Comparison of ENCODE assay signal across 11 mouse cellular contexts in genomic region chr13:83880305-83880704, GRCm38 (mm10).
A peak's percentile ranks its signal among the peaks of the same experiment; 100 is the strongest.
DNase-seq lines count a peak whose midpoint lies in the region; ATAC-seq and TF ChIP-seq lines count a peak whose summit lies in the region.
"Had no signal": no experiment of that assay in that cellular context is flagged by ENCODE, and none has a peak within 500 bp of the region (broad histone marks: within the 10 kb centered on the region; RNA-seq: fewer than 3 reads in every experiment).

No protein-coding gene starts in this region.

- H3K27me3 ChIP-seq in embryonic facial prominence, embryonic 15.5 days: no peaks in the 10 kb centered on the region
- no peaks in the 10 kb centered on the region for H3K27me3 ChIP-seq in hindbrain, embryonic 14.5 days (ENCODE audit: control insufficient read depth, insufficient read depth, low read length)
- no peaks in the 10 kb centered on the region for H3K27me3 ChIP-seq in neural tube, embryonic 13.5 days
- H3K27me3 ChIP-seq in kidney, embryonic 16.5 days (ENCODE audit: insufficient read depth, low read length): no peaks in the 10 kb centered on the region

- H3K9me3 ChIP-seq in embryonic facial prominence, embryonic 15.5 days (replicated peaks): no peaks in the 10 kb centered on the region
- H3K9me3 ChIP-seq in hindbrain, embryonic 14.5 days (ENCODE audit: control insufficient read depth, low read length): no peaks in the 10 kb centered on the region
- H3K9me3 ChIP-seq in neural tube, embryonic 13.5 days: no peaks in the 10 kb centered on the region
- no peaks in the 10 kb centered on the region for H3K9me3 ChIP-seq in kidney, embryonic 16.5 days (ENCODE audit: low read length)

- no peak for TF ChIP-seq POLR2A in brain, embryonic 14.5 days (IDR thresholded peaks at IDR 0.05; ENCODE audit: borderline replicate concordance, extremely low read depth, insufficient read depth, insufficient read length, poor library complexity, severe bottlenecking)

- H3K4me1 ChIP-seq in embryonic facial prominence, embryonic 15.5 days: no peaks in the 10 kb centered on the region
- H3K4me1 ChIP-seq in hindbrain, embryonic 14.5 days (replicated peaks; ENCODE audit: control insufficient read depth, insufficient read depth, low read length): 0 out of 2 replicates have a peak, but pooled peaks cover 8% of the 10 kb centered on the region
- peaks cover 19% of the 10 kb centered on the region for H3K4me1 ChIP-seq in neural tube, embryonic 13.5 days (replicated peaks)
- H3K4me1 ChIP-seq in kidney, embryonic 16.5 days (ENCODE audit: insufficient read depth, low read length): no peaks in the 10 kb centered on the region

- no peak overlapping the region for H3K4me3 ChIP-seq in embryonic facial prominence, embryonic 15.5 days (replicated peaks)
- no peak overlapping the region for H3K4me3 ChIP-seq in hindbrain, embryonic 14.5 days (replicated peaks; ENCODE audit: low read length)
- no peak overlapping the region for H3K4me3 ChIP-seq in neural tube, embryonic 13.5 days
- H3K4me3 ChIP-seq in kidney, embryonic 16.5 days (ENCODE audit: low read length): no peak overlapping the region

- no peaks in the 10 kb centered on the region for H3K36me3 ChIP-seq in embryonic facial prominence, embryonic 15.5 days
- no peaks in the 10 kb centered on the region for H3K36me3 ChIP-seq in hindbrain, embryonic 14.5 days (replicated peaks; ENCODE audit: control insufficient read depth, insufficient read depth)
- no peaks in the 10 kb centered on the region for H3K36me3 ChIP-seq in neural tube, embryonic 13.5 days
- H3K36me3 ChIP-seq in kidney, embryonic 16.5 days (ENCODE audit: insufficient read depth, low read length): no peaks in the 10 kb centered on the region

- no peak overlapping the region for H3K4me2 ChIP-seq in embryonic facial prominence, embryonic 15.5 days (replicated peaks)
- no peak overlapping the region for H3K4me2 ChIP-seq in hindbrain, embryonic 14.5 days (replicated peaks)
- no peak overlapping the region for H3K4me2 ChIP-seq in neural tube, embryonic 13.5 days
- H3K4me2 ChIP-seq in kidney, embryonic 16.5 days (replicated peaks; ENCODE audit: low read depth, low read length): no peak overlapping the region
- H3K4me2 ChIP-seq: heart, embryonic 11.5 days had no signal

- no peak overlapping the region for H3K9ac ChIP-seq in embryonic facial prominence, embryonic 15.5 days
- no peak overlapping the region for H3K9ac ChIP-seq in hindbrain, embryonic 14.5 days
- no peak overlapping the region for H3K9ac ChIP-seq in neural tube, embryonic 13.5 days
- H3K9ac ChIP-seq in kidney, embryonic 16.5 days (replicated peaks; ENCODE audit: low read length): no peak overlapping the region

- DNase-seq in brain, embryonic 14.5 days (ENCODE audit: low read depth): peak; percentile 94
- no peak for DNase-seq in hindbrain, embryonic 14.5 days (ENCODE audit: low spot score)
- no peak for DNase-seq in ovary, postnatal 10 days (ENCODE audit: low spot score)
- no peak for DNase-seq in left cerebral cortex, adult 8-10 months (ENCODE audit: low spot score in 2 of 2)
- DNase-seq: gastrocnemius, postnatal 10 days; kidney, postnatal 4 days had no signal

- WGBS in embryonic facial prominence, embryonic 15.5 days: 79% methylated on average over 2 of the region's 2 CpGs
- WGBS in hindbrain, embryonic 14.5 days: 24% methylated on average over 2 of the region's 2 CpGs
- 46% methylated on average over 2 of the region's 2 CpGs for WGBS in neural tube, embryonic 13.5 days
- WGBS in kidney, embryonic 16.5 days: 80% methylated on average over 2 of the region's 2 CpGs

- ATAC-seq in embryonic facial prominence, embryonic 15.5 days (ENCODE audit: insufficient number of reproducible peaks, low FRiP score, low TSS enrichment, low read depth): peak; percentile 15; the same call in 1 of the 2 replicates
- ATAC-seq in hindbrain, embryonic 14.5 days (ENCODE audit: low FRiP score): peak; percentile 55; the same call in 1 of the 2 replicates
- peak; percentile 40; the same call in 1 of the 2 replicates for ATAC-seq in neural tube, embryonic 13.5 days (ENCODE audit: low read depth)
- ATAC-seq in kidney, embryonic 16.5 days (ENCODE audit: low FRiP score, low TSS enrichment): no peak
- ATAC-seq: inflammation-experienced regulatory T-cells, adult 6 months had no signal

- H3K27ac ChIP-seq in embryonic facial prominence, embryonic 15.5 days (replicated peaks): no peak overlapping the region
- peak overlapping the region; percentile 79 for H3K27ac ChIP-seq in hindbrain, embryonic 14.5 days
- peak overlapping the region; percentile 67 for H3K27ac ChIP-seq in neural tube, embryonic 13.5 days (replicated peaks)
- no peak overlapping the region for H3K27ac ChIP-seq in kidney, embryonic 16.5 days (ENCODE audit: low read length)

- no peak for TF ChIP-seq CTCF in brain, embryonic 14.5 days (IDR thresholded peaks at IDR 0.05; ENCODE audit: borderline replicate concordance, extremely low read depth, insufficient read depth, insufficient read length)

Comparison
In these comparisons a context has a peak if more than half of its experiments do, and no peak if none do; other contexts are left out.
1. H3K27ac ChIP-seq: peak in hindbrain, embryonic 14.5 days (single experiment) and neural tube, embryonic 13.5 days (single experiment); none in embryonic facial prominence, embryonic 15.5 days (single experiment) and kidney, embryonic 16.5 days (single experiment).